Mouse (Mus musculus) midbrain, embryonic 13.5 days (tissue): ENCODE results near the gene Shisa2. TPM values are rescaled to one million over a fixed set of nuclear protein-coding genes. Genes with fewer than 3 reads are reported as not detected.
"Not testable (repeated sequence)": the region's sequence is repeated elsewhere in the genome, so short reads cannot be mapped to it uniquely, and the experiment has no call there.

Source experiments
- ATAC-seq: fragments of 200-750 bp; cut with Nextera tagmentation; 2 replicates; pipeline ENCODE4 v1.8.0; 2017; ENCODE audit warnings: mild to moderate bottlenecking, moderate TSS enrichment, moderate library complexity
- H3K27ac ChIP-seq: fragments of 300-500 bp; sonication (generic); 2 replicates; pipeline ENCODE4 v1.5.1; 2015; ENCODE audit warnings: inconsistent platforms, mild to moderate bottlenecking, moderate library complexity
- H3K27me3 ChIP-seq: fragments of 300-500 bp; sonication (generic); 2 replicates; pipeline ENCODE4 v1.6.1; 2015; ENCODE audit warnings: mild to moderate bottlenecking, inconsistent platforms
- H3K36me3 ChIP-seq: fragments of 300-500 bp; sonication (generic); 2 replicates; pipeline ENCODE4 v1.6.1; 2015; ENCODE audit warnings: mild to moderate bottlenecking, inconsistent platforms
- H3K4me1 ChIP-seq: fragments of 300-500 bp; sonication (generic); replicated peaks from 2 replicates; pipeline ENCODE4 v1.6.1; 2015; ENCODE audit warnings: inconsistent platforms
- H3K4me2 ChIP-seq: fragments of 300-500 bp; sonication (generic); replicated peaks from 2 replicates; pipeline ENCODE4 v1.6.1; 2015; ENCODE audit warnings: moderate library complexity, mild to moderate bottlenecking, inconsistent platforms
- H3K4me3 ChIP-seq: fragments of 300-500 bp; sonication (generic); replicated peaks from 2 replicates; pipeline ENCODE4 v1.5.1; 2015; ENCODE audit warnings: mild to moderate bottlenecking, inconsistent platforms
- H3K9ac ChIP-seq: fragments of 300-500 bp; sonication (generic); replicated peaks from 2 replicates; pipeline ENCODE4 v1.6.1; 2015; ENCODE audit warnings: mild to moderate bottlenecking, inconsistent platforms
- H3K9me3 ChIP-seq: fragments of 300-500 bp; sonication (generic); 2 replicates; pipeline ENCODE4 v1.6.1; 2016; ENCODE audit warnings: mild to moderate bottlenecking, inconsistent platforms
- WGBS: fragments of 180-500 bp; shearing (Covaris S2); methylation state at CpG from one replicate; pipeline ENCODE4 v1.1.7; 2015; 5-methylcytosine and 5-hydroxymethylcytosine counted together
- polyA plus RNA-seq: library from polyadenylated mRNA; unstranded; fragments of >200 nt; fragmentation: Nextera tagmentation; extraction: Ambion mirVana; gene quantifications from 2 replicates; pipeline ENCODE4 v1.2.1, GENCODE M21; 2015

The Shisa2 gene
- polyA plus RNA-seq, 1 experiment from 2014 or later = 6.2 TPM

- H3K4me1 ChIP-seq = no peaks in the 10 kb centered on the region
- H3K9me3 ChIP-seq = no peaks in the 10 kb centered on the region
- ATAC-seq = no peak
- 61% methylated on average over 14 of the region's 14 CpGs for WGBS
- H3K27ac ChIP-seq = no peak overlapping the region
- no peak overlapping the region for H3K4me2 ChIP-seq
- no peaks in the 10 kb centered on the region for H3K36me3 ChIP-seq
- peaks cover 8% of the 10 kb centered on the region; the same call in 1 of the 2 replicates for H3K27me3 ChIP-seq
- H3K4me3 ChIP-seq = no peak overlapping the region
- H3K9ac ChIP-seq = no peak overlapping the region
Observed at GRCm38 (mm10) chr14:59612920-59613625, 12.0 kb upstream of the Shisa2 start.

DNA sequence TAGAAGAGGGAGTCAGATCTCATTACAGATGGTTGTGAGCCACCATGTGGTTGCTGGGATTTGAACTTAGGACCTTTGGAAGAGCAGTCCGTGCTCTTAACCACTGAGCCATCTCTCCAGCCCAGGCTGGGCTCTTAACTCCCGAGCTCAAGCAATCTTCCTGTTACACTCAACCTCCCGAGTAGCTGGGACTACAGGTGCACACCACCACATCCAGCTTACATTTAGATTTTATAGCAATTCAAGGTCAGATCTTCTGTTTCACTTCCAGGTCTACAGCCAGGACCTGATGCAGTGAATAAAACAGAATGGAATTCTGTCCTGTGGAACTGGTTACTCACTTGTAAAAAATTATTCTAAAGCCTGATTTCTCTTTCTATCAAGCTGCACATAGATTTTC lies 11.0 kb upstream of the Shisa2 start:
- not testable (repeated sequence) for ATAC-seq, H3K4me2 ChIP-seq, H3K27ac ChIP-seq, H3K4me3 ChIP-seq, H3K9me3 ChIP-seq, H3K27me3 ChIP-seq, H3K36me3 ChIP-seq, H3K4me1 ChIP-seq, H3K9ac ChIP-seq
- 85% methylated on average over 3 of the region's 3 CpGs for WGBS

DNA sequence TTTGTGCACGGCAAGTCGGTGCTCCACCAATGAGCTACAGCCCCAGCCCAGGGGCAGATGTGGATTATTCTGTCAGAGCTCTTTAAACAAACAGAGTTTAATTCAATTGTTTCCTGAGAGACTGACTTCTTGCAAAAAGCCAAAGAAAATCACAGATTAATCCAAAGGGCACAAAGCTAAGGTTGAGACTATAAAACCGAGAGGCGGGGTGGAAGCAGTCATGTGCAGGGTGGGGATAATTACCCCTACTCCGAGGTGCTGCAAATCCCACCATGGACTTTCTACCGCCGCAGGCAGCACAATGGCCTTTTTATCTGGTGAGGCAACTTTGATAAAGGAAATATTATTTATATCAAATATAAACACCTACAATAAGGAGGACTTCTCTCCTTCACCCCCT lies 8.3 kb upstream of the Shisa2 start:
- H3K4me2 ChIP-seq = no peak overlapping the region
- H3K27me3 ChIP-seq = peaks cover 12% of the 10 kb centered on the region; the same call in 1 of the 2 replicates
- no peaks in the 10 kb centered on the region for H3K9me3 ChIP-seq
- ATAC-seq = no peak
- no peak overlapping the region for H3K9ac ChIP-seq
- WGBS = 33% methylated on average over 7 of the region's 7 CpGs
- no peak overlapping the region for H3K27ac ChIP-seq
- H3K4me3 ChIP-seq = no peak overlapping the region
- no peaks in the 10 kb centered on the region for H3K4me1 ChIP-seq
- H3K36me3 ChIP-seq = no peaks in the 10 kb centered on the region

GRCm38 (mm10) chr14:59624326-59624885 lies 702 bp upstream of the Shisa2 start:
- Histone ChIP-seq H3K27ac (no peak overlapping the region), H3K4me1 (peaks cover 27% of the 10 kb centered on the region), H3K27me3 (peaks cover 48% of the 10 kb centered on the region), H3K9me3 (no peaks in the 10 kb centered on the region), H3K4me2 (peak overlapping the region; percentile 81), H3K4me3 (no peak overlapping the region; the same call in 1 of the 2 replicates), H3K36me3 (no peaks in the 10 kb centered on the region), H3K9ac (no peak overlapping the region)
- ATAC-seq = no peak
- 39% methylated on average over 9 of the region's 9 CpGs for WGBS

DNA sequence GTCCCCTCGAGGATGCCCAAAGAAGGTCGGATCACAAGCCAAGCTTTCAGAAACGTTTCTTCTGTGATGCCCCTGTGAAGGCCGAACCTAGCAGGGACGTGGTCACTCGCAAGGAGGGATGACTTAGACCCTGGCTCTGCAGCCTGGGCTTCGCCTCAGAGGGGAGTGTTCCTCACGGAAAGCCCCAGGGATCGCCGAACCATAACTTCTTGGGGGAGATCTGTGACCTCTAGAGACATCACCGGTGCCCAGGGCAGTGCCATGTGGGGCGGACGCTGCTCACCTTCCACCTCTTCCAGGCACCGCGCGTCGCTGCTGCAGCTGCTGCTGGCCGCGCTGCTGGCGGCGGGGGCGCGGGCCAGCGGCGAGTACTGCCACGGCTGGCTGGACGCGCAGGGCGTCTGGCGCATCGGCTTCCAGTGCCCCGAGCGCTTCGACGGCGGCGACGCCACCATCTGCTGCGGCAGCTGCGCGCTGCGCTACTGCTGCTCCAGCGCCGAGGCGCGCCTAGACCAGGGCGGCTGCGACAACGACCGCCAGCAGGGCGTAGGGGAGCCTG lies 777 bp downstream of the Shisa2 start:
- H3K4me2 ChIP-seq = peak overlapping the region; percentile 81

GRCm38 (mm10) chr14:59626711-59627110 lies 1.6 kb downstream of the Shisa2 start:
- peaks cover 50% of the 10 kb centered on the region for H3K27me3 ChIP-seq
- ATAC-seq = no peak
- peak overlapping the region; percentile 46; the same call in 1 of the 2 replicates for H3K9ac ChIP-seq
- H3K9me3 ChIP-seq = no peaks in the 10 kb centered on the region
- 13% methylated on average over 8 of the region's 8 CpGs for WGBS
- H3K36me3 ChIP-seq = peaks cover 9% of the 10 kb centered on the region
- peak overlapping the region; percentile 81 for H3K4me2 ChIP-seq
- H3K27ac ChIP-seq = no peak overlapping the region
- H3K4me3 ChIP-seq = peak overlapping the region; percentile 65
- H3K4me1 ChIP-seq = peaks cover 27% of the 10 kb centered on the region

More for the DNA sequence above, 777 bp downstream of the Shisa2 start:
- peaks cover 50% of the 10 kb centered on the region for H3K27me3 ChIP-seq
- WGBS = under 1% methylated on average over 51 of the region's 51 CpGs
- ATAC-seq = peak; percentile 61
- peak overlapping the region; percentile 74 for H3K9ac ChIP-seq
- H3K27ac ChIP-seq = peak overlapping the region; percentile 79
- peak overlapping the region; percentile 65 for H3K4me3 ChIP-seq
- no peaks in the 10 kb centered on the region for H3K9me3 ChIP-seq
- peaks cover 27% of the 10 kb centered on the region for H3K4me1 ChIP-seq
- peaks cover 9% of the 10 kb centered on the region for H3K36me3 ChIP-seq

DNA sequence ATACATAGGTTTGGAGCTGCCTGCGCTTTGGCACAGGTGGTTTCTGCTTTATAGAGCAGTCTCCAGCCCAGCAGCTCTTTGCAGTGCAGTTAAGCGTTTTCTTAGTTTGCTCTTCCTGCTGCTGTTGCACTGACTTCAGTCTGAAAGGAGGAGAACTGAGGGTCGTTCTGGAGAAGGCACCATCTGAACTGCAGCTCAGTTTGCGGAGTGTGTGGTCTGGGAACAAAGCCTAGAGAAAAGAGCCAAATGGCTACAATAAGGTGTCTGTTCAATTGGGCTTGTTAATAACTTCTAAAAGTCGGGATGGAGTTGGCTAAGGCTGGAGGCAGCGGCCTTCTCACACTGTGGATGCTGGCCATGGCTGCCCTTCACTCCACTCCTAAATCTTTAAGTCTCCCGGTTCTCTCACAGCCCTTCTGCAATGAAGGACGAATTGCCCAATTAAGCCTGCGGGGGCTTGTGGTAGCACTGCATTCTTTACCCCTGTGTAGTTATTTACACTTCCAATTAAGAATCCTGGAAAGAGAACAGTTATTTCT lies 2.1 kb downstream of the Shisa2 start:
- Histone ChIP-seq H3K4me1 (peaks cover 27% of the 10 kb centered on the region), H3K4me2 (peak overlapping the region; percentile 81), H3K36me3 (peaks cover 9% of the 10 kb centered on the region), H3K27me3 (peaks cover 49% of the 10 kb centered on the region), H3K4me3 (peak overlapping the region; percentile 65), H3K27ac (no peak overlapping the region), H3K9me3 (no peaks in the 10 kb centered on the region), H3K9ac (peak overlapping the region; percentile 28; the same call in 1 of the 2 replicates)
- ATAC-seq = no peak
- 17% methylated on average over 9 of the region's 9 CpGs for WGBS

DNA sequence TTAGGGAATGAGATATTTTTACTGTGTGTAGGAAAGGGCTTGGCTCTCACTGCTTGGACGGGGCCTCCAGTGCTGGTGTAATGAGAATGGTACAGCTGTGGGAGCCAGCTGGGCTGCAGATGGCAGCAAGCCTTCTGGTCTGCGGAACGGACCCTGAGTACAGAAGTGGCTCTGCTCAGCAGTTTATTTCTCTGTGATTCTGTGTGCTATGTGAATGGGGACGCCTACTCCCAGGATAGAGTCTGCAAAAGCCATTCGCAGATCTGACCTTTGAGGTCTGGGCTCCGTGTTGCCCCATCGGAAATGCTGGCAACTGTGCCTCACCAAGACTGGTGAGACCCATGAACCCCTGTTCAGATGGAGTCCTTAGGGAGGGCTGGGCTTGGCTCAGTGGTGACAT lies 2.7 kb downstream of the Shisa2 start:
- Histone ChIP-seq H3K9ac (no peak overlapping the region), H3K9me3 (no peaks in the 10 kb centered on the region), H3K4me2 (peak overlapping the region; percentile 81), H3K27ac (no peak overlapping the region), H3K36me3 (peaks cover 9% of the 10 kb centered on the region), H3K4me1 (peaks cover 27% of the 10 kb centered on the region), H3K27me3 (peaks cover 44% of the 10 kb centered on the region), H3K4me3 (peak overlapping the region; percentile 65)
- no peak for ATAC-seq
- 34% methylated on average over 7 of the region's 7 CpGs for WGBS

- H3K9ac ChIP-seq = no peak overlapping the region
- no peak overlapping the region for H3K4me2 ChIP-seq
- peaks cover 9% of the 10 kb centered on the region for H3K36me3 ChIP-seq
- no peak overlapping the region for H3K27ac ChIP-seq
- H3K9me3 ChIP-seq = no peaks in the 10 kb centered on the region
- H3K27me3 ChIP-seq = peaks cover 31% of the 10 kb centered on the region
- no peak for ATAC-seq
- H3K4me3 ChIP-seq = no peak overlapping the region
- WGBS = 87% methylated on average over 15 of the region's 15 CpGs
- peaks cover 27% of the 10 kb centered on the region for H3K4me1 ChIP-seq
Observed at GRCm38 (mm10) chr14:59629308-59629707, 4.2 kb downstream of the Shisa2 start.

DNA sequence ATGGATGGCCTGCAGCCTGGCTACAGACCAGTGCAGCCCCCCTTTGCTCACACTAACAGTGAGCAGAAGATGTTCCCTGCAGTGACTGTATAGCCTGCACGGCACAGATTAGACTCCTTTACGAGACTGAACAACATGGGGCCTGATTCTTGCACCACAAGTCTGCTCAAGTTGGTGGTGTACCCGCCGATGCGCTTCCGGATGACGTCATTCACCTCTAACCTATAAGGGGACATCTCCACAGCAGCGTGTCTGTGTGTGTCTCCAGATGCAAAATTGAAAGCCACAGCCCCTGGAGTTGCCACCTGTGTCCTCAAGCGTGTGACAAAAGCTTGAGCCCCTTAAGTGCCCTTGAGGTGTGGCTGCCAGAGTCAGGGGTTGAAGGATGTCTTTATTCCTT lies 5.0 kb downstream of the Shisa2 start:
- H3K4me3 ChIP-seq = no peak overlapping the region
- 86% methylated on average over 9 of the region's 9 CpGs for WGBS
- no peak overlapping the region for H3K27ac ChIP-seq
- no peaks in the 10 kb centered on the region for H3K9me3 ChIP-seq
- ATAC-seq = no peak
- peaks cover 24% of the 10 kb centered on the region for H3K27me3 ChIP-seq
- peaks cover 9% of the 10 kb centered on the region for H3K36me3 ChIP-seq
- no peak overlapping the region for H3K4me2 ChIP-seq
- H3K4me1 ChIP-seq = peaks cover 27% of the 10 kb centered on the region
- H3K9ac ChIP-seq = no peak overlapping the region

GRCm38 (mm10) chr14:59632067-59632466 lies 7.0 kb downstream of the Shisa2 start:
- WGBS = 91% methylated on average over 6 of the region's 6 CpGs
- Histone ChIP-seq H3K27ac (no peak overlapping the region), H3K9me3 (no peaks in the 10 kb centered on the region), H3K9ac (no peak overlapping the region), H3K36me3 (peaks cover 9% of the 10 kb centered on the region), H3K4me1 (peaks cover 12% of the 10 kb centered on the region), H3K4me2 (no peak overlapping the region), H3K4me3 (no peak overlapping the region), H3K27me3 (peaks cover 18% of the 10 kb centered on the region)
- ATAC-seq = no peak

DNA sequence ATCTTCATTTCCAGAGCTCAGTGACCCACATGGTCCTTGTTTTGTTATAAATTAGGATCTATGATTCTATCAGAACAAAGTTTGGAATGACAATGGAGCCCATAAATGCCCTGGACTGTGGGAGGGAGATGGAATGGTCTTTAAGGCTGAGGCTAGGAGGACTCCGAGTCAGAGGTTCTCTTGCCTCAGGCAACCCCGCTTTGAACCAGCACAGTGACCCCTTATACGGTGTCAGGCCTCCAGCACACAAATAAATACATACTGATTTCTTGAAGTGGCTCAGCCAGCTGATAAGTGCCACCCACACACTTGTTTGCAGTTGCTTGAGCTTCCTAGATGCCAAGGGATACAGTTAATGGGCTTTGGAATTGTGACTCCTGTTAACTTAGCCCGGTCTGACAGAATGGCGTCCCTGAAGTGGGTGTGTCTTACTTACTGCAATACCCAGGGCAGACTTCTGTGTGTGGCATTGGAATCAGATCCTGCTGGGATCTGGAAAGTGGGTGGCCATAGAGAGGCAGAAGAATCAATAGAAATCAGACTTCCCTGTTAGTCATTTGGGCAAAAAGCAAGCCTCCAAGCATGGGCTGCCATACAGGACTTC lies 8.3 kb downstream of the Shisa2 start:
- 82% methylated on average over 5 of the region's 5 CpGs for WGBS
- no peak for ATAC-seq
- no peaks in the 10 kb centered on the region for H3K9me3 ChIP-seq

More for the DNA sequence above, 8.3 kb downstream of the Shisa2 start:
- H3K27ac ChIP-seq = no peak overlapping the region
- peaks cover 9% of the 10 kb centered on the region for H3K36me3 ChIP-seq
- no peak overlapping the region for H3K9ac ChIP-seq
- peaks cover 6% of the 10 kb centered on the region for H3K27me3 ChIP-seq
- H3K4me3 ChIP-seq = no peak overlapping the region
- no peaks in the 10 kb centered on the region for H3K4me1 ChIP-seq
- H3K4me2 ChIP-seq = no peak overlapping the region
